Mouse (Mus musculus) gastrocnemius, adult 18-20 months (tissue): ENCODE data around the gene Hsd17b11. TPM values are rescaled to one million over a fixed set of nuclear protein-coding genes. Genes with fewer than 3 reads are reported as not detected.
"Not testable (repeated sequence)": the region's sequence is repeated elsewhere in the genome, so short reads cannot be mapped to it uniquely, and the experiment has no call there.

Source experiments
- DNase-seq: peaks from one replicate; pipeline ENCODE4 v3.0.0; 2021; ENCODE audit warnings: low spot score
- total RNA-seq, 2 experiments: library from RNA; stranded (reverse); gene quantifications; 2 replicates each; pipeline ENCODE4 v1.2.3; 2021

Hsd17b11 gene
- total RNA-seq, 2 experiments from 2014 or later, result 7.5 to 9.4 TPM

DNA sequence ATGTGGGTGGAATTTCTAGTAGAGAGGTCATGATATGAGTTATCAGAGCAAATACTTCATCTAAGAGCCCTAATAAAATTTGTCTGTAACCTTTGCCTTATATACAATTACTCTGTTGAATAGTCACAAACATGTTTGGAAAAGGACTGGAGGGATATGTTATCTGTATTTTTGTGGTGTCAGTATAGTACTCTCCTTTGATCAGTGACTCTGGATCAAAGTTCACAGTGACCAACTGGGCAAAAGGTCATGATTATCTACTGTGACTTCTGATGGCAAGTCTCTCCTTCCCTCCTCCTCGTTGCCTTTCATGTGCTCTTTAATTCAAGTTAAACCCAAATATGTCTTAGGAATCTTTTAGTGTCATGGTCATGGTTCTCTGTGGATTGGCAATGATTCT is 14.1 kb upstream of the Hsd17b11 start:
- DNase-seq, result no peak

- no peak for DNase-seq
Measured at GRCm38 (mm10) chr5:104035066-104035465, 13.3 kb upstream of the Hsd17b11 start.

DNA sequence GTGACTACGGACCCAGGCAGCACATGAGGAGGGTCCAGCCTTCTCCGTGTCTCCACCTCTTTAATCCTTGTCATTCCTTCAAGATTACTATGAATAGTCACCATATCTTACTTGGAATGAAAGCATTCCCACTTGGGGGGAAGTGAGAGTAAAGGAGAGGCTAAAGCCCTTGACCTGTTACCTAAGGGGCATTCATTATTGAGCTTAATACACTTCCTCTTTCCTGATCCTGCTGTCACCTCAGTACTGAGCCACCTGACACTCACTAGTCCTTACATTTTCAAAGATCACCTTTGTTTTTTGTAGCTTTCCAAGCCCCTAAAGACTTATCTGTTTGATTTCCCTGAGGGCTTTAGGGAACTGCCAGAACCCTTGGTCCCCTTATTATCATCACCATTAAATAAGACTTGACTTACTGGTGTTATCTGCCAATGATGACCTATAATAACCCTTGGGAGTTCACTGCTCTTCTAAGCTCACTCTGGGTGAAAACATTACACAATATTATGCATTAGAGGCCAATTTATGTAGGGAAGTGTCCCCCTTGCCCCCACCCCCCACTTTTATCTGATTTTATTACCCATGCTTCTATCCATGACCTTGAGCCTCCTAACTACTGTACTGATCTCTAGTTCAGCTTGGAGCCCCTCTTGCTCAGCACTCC is 10.8 kb upstream of the Hsd17b11 start:
- no peak for DNase-seq

DNA sequence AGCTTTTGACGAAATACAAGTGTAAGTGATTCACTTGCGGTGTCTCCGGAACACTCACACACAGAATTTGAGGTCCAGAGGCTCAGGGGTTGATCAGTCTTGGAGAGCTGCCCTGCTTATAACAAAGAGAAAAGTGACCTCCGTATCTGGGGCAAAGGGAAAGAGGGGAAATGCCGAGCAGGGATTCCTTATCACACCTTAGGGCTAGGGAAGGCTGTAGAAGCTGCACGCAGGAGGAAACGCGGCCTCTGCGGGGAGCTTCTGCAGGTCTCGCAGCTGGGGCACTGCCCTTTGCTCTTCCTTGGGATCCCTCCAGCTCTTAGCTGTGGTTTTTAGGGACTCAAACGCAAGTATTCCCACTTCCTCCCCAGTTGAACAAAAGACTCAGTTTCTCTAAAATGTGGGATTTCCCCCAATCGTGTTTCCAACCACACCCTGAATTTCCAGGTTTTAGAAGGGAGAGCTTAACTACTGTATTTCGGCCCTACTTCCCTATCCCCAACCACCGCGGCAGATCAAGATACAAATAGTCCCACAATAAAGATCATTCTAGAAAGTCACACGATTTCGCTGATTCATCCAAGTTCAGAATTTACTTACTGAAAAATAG is 3.6 kb upstream of the Hsd17b11 start:
- DNase-seq, result no peak

GRCm38 (mm10) chr5:104024762-104025161 is 3.0 kb upstream of the Hsd17b11 start:
- no peak for DNase-seq

- DNase-seq, result not testable (repeated sequence)
Measured at GRCm38 (mm10) chr5:104024193-104024592, 2.5 kb upstream of the Hsd17b11 start.

GRCm38 (mm10) chr5:104023289-104024020 is 1.7 kb upstream of the Hsd17b11 start:
- DNase-seq, result no peak

DNA sequence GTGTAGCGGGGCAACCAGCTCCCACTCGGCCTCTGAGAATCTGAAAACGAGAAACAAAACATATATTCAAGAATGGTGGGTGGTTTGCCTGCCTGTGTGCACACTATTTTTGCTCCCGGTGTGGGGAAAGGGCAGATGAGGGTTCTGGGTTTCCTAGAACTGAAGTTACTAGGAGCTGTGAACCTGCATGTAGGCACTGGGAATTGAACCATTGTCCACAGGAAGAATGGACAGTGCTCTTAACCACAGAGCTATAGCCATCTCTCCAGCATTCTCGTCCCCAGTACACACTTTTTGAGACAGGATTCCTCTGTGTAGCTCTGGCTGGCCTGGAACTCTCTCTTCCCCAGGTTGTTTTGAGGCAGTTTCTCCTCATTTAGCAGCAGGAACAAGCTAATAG is 839 bp upstream of the Hsd17b11 start:
- DNase-seq, result no peak

GRCm38 (mm10) chr5:104011419-104011818 is 10.3 kb downstream of the Hsd17b11 start:
- no peak for DNase-seq

DNA sequence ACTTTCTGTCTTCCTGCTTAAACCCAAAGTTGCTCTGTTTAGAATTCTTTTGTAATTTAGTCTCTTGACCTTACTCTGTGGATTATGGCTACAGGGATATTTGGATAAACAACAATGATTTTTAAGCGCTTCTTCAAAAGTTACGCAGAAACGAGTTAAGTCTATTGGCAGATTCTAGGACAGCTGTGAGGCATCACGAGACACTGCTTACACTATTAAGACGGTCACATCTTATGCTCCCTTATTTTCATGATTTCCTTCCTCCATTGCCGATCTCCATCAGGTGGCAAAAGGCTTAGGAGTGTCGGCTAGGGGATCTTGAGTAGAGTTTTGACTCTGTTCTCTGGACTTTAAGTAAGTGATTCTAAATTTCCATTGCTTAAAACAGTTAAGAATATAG is 11.5 kb downstream of the Hsd17b11 start:
- no peak for DNase-seq

GRCm38 (mm10) chr5:104009421-104009820 is 12.3 kb downstream of the Hsd17b11 start:
- no peak for DNase-seq

DNA sequence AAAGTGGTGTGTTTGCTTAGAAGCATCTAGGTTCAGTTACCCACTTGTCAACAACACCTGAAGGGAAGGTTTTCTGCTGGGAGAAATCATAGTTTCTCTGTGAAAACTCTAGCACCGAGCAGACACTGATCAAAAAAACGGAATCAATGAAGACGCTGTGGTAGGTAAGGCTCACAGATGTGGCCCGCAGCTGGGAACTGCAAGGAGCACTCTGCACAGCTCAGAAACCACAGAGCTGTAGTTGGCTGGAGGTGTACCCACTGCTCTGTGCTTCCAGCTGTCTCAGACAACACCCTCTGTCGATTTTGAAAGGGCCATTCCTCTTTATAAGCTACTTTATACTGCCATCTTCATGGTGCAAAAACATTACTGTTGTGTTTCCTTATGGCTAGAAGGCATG is 13.9 kb downstream of the Hsd17b11 start:
- no peak for DNase-seq

DNA sequence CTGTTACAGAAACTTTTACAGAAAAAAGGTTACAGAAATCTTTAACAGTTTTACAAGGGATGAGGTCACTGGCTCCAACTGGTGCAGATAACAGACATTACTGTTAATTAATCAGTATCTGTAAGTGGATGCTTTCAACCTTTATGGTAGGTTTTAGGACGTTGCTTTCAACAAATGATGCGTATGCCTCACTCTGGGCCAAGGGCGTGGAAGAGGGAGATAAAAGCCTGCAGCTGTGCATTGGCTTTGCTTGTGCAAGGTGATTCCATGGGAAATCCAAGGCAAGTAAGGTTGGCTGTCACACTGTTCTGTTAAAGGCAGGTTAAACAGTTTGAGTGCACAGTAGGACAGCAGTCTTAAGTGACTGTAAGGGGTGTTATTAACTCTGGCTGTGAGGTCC is 14.9 kb downstream of the Hsd17b11 start:
- DNase-seq, result no peak

GRCm38 (mm10) chr5:104003955-104004354 is 17.8 kb downstream of the Hsd17b11 start:
- no peak for DNase-seq

DNA sequence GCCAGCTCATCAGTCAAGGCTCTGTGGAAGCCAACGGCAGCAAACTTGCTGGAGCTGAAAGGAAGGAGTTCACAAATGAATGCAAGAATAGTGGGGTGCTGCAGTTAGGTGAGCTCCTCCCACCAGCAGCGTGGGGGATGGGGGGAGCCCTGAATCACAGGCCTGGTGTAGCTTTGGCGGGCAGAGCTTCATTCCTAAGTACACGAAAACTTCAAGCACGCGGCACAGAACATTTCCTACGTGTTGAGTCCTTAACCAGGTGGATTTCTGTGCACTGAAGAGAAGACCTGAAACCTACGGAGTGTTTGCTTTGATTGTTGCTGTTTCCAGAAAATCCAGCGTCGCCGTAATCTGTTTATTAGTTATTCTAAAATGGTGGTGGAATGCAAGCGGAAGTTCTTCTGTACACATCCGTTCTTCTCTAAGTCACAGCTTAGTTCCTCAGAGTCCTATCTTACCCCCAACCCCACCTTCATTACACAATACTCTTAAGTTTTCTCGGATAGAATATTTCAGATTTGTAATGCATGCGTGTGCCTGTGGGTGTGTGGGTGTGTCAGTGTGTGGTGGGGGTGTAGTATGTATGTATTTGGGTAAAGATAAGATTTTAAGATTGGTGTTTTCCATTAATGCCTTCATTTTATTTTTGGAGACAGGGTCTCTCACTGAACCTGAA is 18.3 kb downstream of the Hsd17b11 start:
- no peak for DNase-seq

DNA sequence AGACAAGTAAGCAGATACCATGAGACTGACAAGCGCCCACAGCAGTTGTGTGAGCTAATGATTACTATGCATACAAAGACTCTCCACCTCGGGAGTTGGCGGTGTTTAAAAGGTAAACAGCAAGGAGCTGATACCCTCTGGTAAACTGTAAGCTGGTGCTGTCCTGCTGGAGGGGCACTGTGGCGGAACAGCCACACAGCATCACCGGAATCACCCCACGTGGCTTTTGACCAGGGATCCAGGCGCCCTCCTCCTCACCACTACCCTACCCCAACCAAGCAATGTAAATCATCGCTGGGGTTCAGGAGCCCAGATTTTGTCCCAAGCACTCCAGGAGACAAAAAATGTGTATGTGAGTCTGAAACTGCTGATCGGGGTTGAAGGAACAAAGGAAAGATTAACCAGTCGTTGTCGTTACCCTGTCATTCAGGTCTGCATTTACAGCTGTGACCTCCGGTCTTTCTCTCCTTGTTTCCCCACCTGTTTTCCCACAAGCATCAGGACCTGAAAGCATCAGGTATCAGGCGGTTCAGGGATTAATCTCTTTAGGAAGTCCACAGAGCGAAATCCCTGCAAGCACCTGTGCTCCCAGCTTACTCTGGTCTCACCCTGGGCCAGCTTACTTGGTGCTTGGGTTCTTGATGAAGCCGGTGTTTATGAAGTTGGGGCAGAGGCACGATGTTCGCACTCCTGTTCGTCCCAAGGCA is 19.0 kb downstream of the Hsd17b11 start:
- DNase-seq, result no peak

DNA sequence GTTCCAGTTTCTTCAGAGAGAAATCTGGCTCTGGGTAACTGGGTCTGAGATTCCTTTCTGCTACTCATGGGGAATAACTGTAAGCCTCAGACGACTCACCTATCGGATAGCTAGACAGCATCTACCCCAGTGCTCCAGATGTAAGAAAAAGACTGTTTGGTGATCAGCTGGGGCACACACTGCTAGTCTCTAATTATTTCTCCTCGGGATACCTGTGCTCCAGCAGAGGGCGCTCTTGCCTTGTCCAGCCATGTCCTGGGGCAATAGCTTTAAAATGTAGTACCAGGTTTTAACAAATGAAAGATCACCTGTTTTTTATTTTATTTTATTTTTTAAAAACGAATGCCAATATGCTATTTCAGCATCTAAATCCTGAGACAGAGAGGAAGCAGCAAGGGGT is 22.0 kb downstream of the Hsd17b11 start:
- DNase-seq, result peak; percentile 71

DNA sequence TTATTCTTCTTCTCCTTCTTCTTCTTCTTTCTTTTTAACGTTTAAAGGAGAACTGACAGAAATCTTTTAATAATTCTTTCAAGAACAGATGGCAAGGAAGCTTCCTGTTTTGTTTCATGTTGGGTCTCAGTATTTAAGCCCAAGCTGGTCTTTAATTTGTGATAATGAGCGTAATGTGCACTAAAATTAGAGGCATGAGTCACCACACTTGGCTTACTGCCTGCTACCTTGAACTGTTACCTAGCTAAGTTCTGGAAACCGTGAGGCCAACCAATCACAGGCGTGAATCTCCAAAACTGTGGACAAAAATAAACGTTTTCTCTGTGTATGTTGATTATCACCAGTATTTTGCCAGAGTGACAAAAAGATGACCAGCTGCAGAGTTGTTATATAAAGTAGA is 23.0 kb downstream of the Hsd17b11 start:
- peak; percentile 21 for DNase-seq

DNA sequence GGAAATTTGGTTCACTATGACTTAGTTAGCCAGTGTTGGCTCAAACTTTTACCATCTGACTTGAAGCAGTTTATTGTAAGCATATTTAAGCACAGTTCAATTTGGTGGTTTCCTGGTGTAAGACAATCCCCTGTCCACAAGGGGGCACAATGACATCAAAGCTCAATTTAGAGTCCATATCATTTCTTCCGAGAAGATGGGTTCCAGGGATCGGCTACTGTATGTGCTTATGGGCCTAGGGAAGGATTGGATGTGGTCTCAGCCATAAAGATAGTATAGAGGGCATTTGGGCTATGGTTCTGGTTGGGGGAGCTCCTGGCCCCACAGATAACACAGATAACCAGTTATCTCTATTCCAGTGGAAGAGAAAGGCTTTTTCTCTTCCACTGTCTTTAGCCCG is 26.5 kb downstream of the Hsd17b11 start:
- DNase-seq, result no peak

- DNase-seq, result no peak
Measured at GRCm38 (mm10) chr5:103994669-103995068, 27.1 kb downstream of the Hsd17b11 start.

DNA sequence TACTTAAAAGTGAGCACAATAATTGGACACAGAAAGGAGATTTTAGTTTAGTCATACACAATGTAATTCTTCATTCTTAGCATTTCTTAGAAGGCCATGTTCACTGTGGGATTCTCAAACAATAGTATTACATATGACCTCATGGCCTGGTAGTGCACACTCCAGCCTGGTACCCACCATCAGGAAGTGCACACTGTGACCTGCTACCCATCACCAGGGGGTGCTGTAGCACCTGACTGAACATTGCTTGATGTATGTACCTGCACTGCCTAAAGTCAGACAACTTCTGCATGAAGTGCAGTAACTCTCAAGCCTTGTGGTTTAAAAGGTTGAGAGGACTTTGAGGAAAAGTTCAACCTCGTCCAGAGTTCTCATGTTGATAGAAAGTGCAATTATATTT is 28.1 kb downstream of the Hsd17b11 start:
- DNase-seq, result no peak

DNA sequence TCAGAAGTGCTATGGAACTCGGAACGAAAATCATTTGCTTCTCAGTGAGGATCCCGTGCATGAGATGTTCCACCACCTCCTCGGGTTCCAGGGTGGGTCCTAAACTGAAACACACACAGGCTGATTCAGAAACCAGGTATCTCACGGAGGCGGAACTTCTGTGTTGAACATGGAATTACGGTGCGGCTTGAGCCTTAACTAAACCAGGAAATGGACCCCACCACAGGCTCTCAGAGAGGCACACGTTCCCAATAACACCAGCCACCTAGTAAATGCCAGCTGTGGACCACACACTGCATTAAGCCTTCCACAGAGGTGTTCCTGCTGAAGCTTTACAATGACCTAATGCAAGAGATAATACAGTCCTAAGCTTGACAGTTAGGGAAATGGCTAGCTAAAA is 28.9 kb downstream of the Hsd17b11 start:
- DNase-seq, result no peak
